Mouse (Mus musculus): Measurements from ENCODE around the gene Hspb6. TPM values are rescaled to one million over a fixed set of nuclear protein-coding genes. Genes with fewer than 3 reads are reported as not detected.

The Hspb6 gene
- polyA plus RNA-seq, 1 experiment from 2014 or later = 10.1 TPM

GRCm38 (mm10) chr7:30544327-30544726 lies 7.7 kb upstream of the Hspb6 start:
- no peak overlapping the region for H3K4me2 ChIP-seq (ENCODE audit: low read length)
- no peak overlapping the region for H3K27ac ChIP-seq (ENCODE audit: low read depth, low read length)
- no peak for ATAC-seq
- peaks cover 48% of the 10 kb centered on the region for H3K36me3 ChIP-seq (ENCODE audit: control insufficient read depth, insufficient read depth, low read length)
- no peaks in the 10 kb centered on the region for H3K9me3 ChIP-seq (replicated peaks; ENCODE audit: control insufficient read depth, low read length)
- WGBS = 92% methylated on average over 2 of the region's 2 CpGs
- no peaks in the 10 kb centered on the region for H3K27me3 ChIP-seq (replicated peaks; ENCODE audit: control insufficient read depth, insufficient read depth, low read length)
- no peak overlapping the region for H3K9ac ChIP-seq (ENCODE audit: low read length)
- no peaks in the 10 kb centered on the region for H3K4me1 ChIP-seq (ENCODE audit: control insufficient read depth, insufficient read depth, low read length)
- H3K4me3 ChIP-seq (ENCODE audit: low read depth, low read length) = no peak overlapping the region
- DNase-seq (ENCODE audit: low spot score) = no peak

GRCm38 (mm10) chr7:30549880-30550279 lies 2.1 kb upstream of the Hspb6 start:
- peaks cover 10% of the 10 kb centered on the region; the same call in 1 of the 2 replicates for H3K4me1 ChIP-seq (ENCODE audit: control insufficient read depth, insufficient read depth, low read length)
- DNase-seq (ENCODE audit: low spot score) (no peak), ATAC-seq (no peak)
- peaks cover 30% of the 10 kb centered on the region for H3K36me3 ChIP-seq (ENCODE audit: control insufficient read depth, insufficient read depth, low read length)
- H3K27ac ChIP-seq (ENCODE audit: low read depth, low read length) = no peak overlapping the region
- H3K4me2 ChIP-seq (ENCODE audit: low read length) = no peak overlapping the region
- H3K9ac ChIP-seq (ENCODE audit: low read length) = no peak overlapping the region
- H3K4me3 ChIP-seq (ENCODE audit: low read depth, low read length) = no peak overlapping the region
- WGBS = 84% methylated on average over 2 of the region's 2 CpGs
- H3K27me3 ChIP-seq (replicated peaks; ENCODE audit: control insufficient read depth, insufficient read depth, low read length) = no peaks in the 10 kb centered on the region
- H3K9me3 ChIP-seq (replicated peaks; ENCODE audit: control insufficient read depth, low read length) = no peaks in the 10 kb centered on the region

GRCm38 (mm10) chr7:30550603-30551002 lies 1.4 kb upstream of the Hspb6 start:
- peaks cover 10% of the 10 kb centered on the region; the same call in 1 of the 2 replicates for H3K4me1 ChIP-seq (ENCODE audit: control insufficient read depth, insufficient read depth, low read length)

GRCm38 (mm10) chr7:30551445-30552101 lies 405 bp upstream of the Hspb6 start:
- Histone ChIP-seq H3K27ac (ENCODE audit: low read depth, low read length) (peak overlapping the region; percentile 88), H3K9ac (ENCODE audit: low read length) (peak overlapping the region; percentile 56), H3K27me3 (replicated peaks; ENCODE audit: control insufficient read depth, insufficient read depth, low read length) (no peaks in the 10 kb centered on the region), H3K36me3 (ENCODE audit: control insufficient read depth, insufficient read depth, low read length) (peaks cover 35% of the 10 kb centered on the region), H3K9me3 (replicated peaks; ENCODE audit: control insufficient read depth, low read length) (no peaks in the 10 kb centered on the region), H3K4me2 (ENCODE audit: low read length) (peak overlapping the region; percentile 77), H3K4me3 (ENCODE audit: low read depth, low read length) (peak overlapping the region; percentile 47), H3K4me1 (ENCODE audit: control insufficient read depth, insufficient read depth, low read length) (peaks cover 10% of the 10 kb centered on the region; the same call in 1 of the 2 replicates)
- WGBS = 3% methylated on average over 10 of the region's 10 CpGs
- peak; percentile 70 for ATAC-seq
- DNase-seq (ENCODE audit: low spot score) = peak; percentile 90

More at GRCm38 (mm10) chr7:30550603-30551002, 1.4 kb upstream of the Hspb6 start:
- no peaks in the 10 kb centered on the region for H3K9me3 ChIP-seq (replicated peaks; ENCODE audit: control insufficient read depth, low read length)
- no peak for ATAC-seq
- WGBS = 100% methylated on average over 1 of the region's 1 CpGs
- H3K4me2 ChIP-seq (ENCODE audit: low read length) = no peak overlapping the region
- no peak for DNase-seq (ENCODE audit: low spot score)
- H3K4me3 ChIP-seq (ENCODE audit: low read depth, low read length) = no peak overlapping the region
- H3K27ac ChIP-seq (ENCODE audit: low read depth, low read length) = no peak overlapping the region
- H3K9ac ChIP-seq (ENCODE audit: low read length) = no peak overlapping the region
- H3K27me3 ChIP-seq (replicated peaks; ENCODE audit: control insufficient read depth, insufficient read depth, low read length) = no peaks in the 10 kb centered on the region
- H3K36me3 ChIP-seq (ENCODE audit: control insufficient read depth, insufficient read depth, low read length) = peaks cover 37% of the 10 kb centered on the region

- no peaks in the 10 kb centered on the region for H3K9me3 ChIP-seq (replicated peaks; ENCODE audit: control insufficient read depth, low read length)
- ATAC-seq (no peak), DNase-seq (ENCODE audit: low spot score) (peak; percentile 56)
- peak overlapping the region; percentile 59 for H3K9ac ChIP-seq (ENCODE audit: low read length)
- no peaks in the 10 kb centered on the region for H3K27me3 ChIP-seq (replicated peaks; ENCODE audit: control insufficient read depth, insufficient read depth, low read length)
- H3K4me3 ChIP-seq (ENCODE audit: low read depth, low read length) = peak overlapping the region; percentile 47
- peaks cover 11% of the 10 kb centered on the region for H3K4me1 ChIP-seq (ENCODE audit: control insufficient read depth, insufficient read depth, low read length)
- H3K36me3 ChIP-seq (ENCODE audit: control insufficient read depth, insufficient read depth, low read length) = peaks cover 43% of the 10 kb centered on the region
- WGBS = 2% methylated on average over 23 of the region's 23 CpGs
- peak overlapping the region; percentile 77 for H3K4me2 ChIP-seq (ENCODE audit: low read length)
- peak overlapping the region; percentile 59; the same call in 1 of the 2 replicates for H3K27ac ChIP-seq (ENCODE audit: low read depth, low read length)
These were observed 1.1 kb downstream of the Hspb6 start for GRCm38 (mm10) chr7:30553021-30553589.

- peak overlapping the region; percentile 77 for H3K4me2 ChIP-seq (ENCODE audit: low read length)
- H3K9ac ChIP-seq (ENCODE audit: low read length) = peak overlapping the region; percentile 59
- peaks cover 19% of the 10 kb centered on the region for H3K4me1 ChIP-seq (ENCODE audit: control insufficient read depth, insufficient read depth, low read length)
- no peak for ATAC-seq
- H3K9me3 ChIP-seq (replicated peaks; ENCODE audit: control insufficient read depth, low read length) = no peaks in the 10 kb centered on the region
- 85% methylated on average over 22 of the region's 22 CpGs for WGBS
- H3K36me3 ChIP-seq (ENCODE audit: control insufficient read depth, insufficient read depth, low read length) = peaks cover 37% of the 10 kb centered on the region
- H3K27me3 ChIP-seq (replicated peaks; ENCODE audit: control insufficient read depth, insufficient read depth, low read length) = no peaks in the 10 kb centered on the region
- no peak overlapping the region; the same call in 1 of the 2 replicates for H3K27ac ChIP-seq (ENCODE audit: low read depth, low read length)
- 0 out of 2 replicates have a peak overlapping the region, but pooled peaks have one; percentile 47 for H3K4me3 ChIP-seq (ENCODE audit: low read depth, low read length)
- no peak for DNase-seq (ENCODE audit: low spot score)
These were observed 2.0 kb downstream of the Hspb6 start for GRCm38 (mm10) chr7:30553810-30554584.

- Histone ChIP-seq H3K27me3 (replicated peaks; ENCODE audit: control insufficient read depth, insufficient read depth, low read length) (no peaks in the 10 kb centered on the region), H3K36me3 (ENCODE audit: control insufficient read depth, insufficient read depth, low read length) (peaks cover 39% of the 10 kb centered on the region), H3K4me2 (ENCODE audit: low read length) (no peak overlapping the region), H3K9me3 (replicated peaks; ENCODE audit: control insufficient read depth, low read length) (no peaks in the 10 kb centered on the region), H3K4me3 (ENCODE audit: low read depth, low read length) (no peak overlapping the region), H3K4me1 (ENCODE audit: control insufficient read depth, insufficient read depth, low read length) (peaks cover 17% of the 10 kb centered on the region), H3K27ac (ENCODE audit: low read depth, low read length) (no peak overlapping the region), H3K9ac (ENCODE audit: low read length) (no peak overlapping the region)
- no peak for DNase-seq (ENCODE audit: low spot score)
- WGBS = 94% methylated on average over 18 of the region's 18 CpGs
- ATAC-seq = no peak
These were observed 5.0 kb downstream of the Hspb6 start for GRCm38 (mm10) chr7:30556894-30557536.

GRCm38 (mm10) chr7:30557901-30558514 lies 6.0 kb downstream of the Hspb6 start:
- ATAC-seq (no peak), DNase-seq (ENCODE audit: low spot score) (no peak)
- Histone ChIP-seq H3K36me3 (ENCODE audit: control insufficient read depth, insufficient read depth, low read length) (peaks cover 39% of the 10 kb centered on the region), H3K4me2 (ENCODE audit: low read length) (peak overlapping the region; percentile 98; the same call in 1 of the 2 replicates), H3K9ac (ENCODE audit: low read length) (peak overlapping the region; percentile 17; the same call in 1 of the 2 replicates), H3K27me3 (replicated peaks; ENCODE audit: control insufficient read depth, insufficient read depth, low read length) (no peaks in the 10 kb centered on the region), H3K9me3 (replicated peaks; ENCODE audit: control insufficient read depth, low read length) (no peaks in the 10 kb centered on the region), H3K27ac (ENCODE audit: low read depth, low read length) (no peak overlapping the region), H3K4me1 (ENCODE audit: control insufficient read depth, insufficient read depth, low read length) (peaks cover 16% of the 10 kb centered on the region), H3K4me3 (ENCODE audit: low read depth, low read length) (no peak overlapping the region)
- WGBS = 90% methylated on average over 13 of the region's 13 CpGs
